Mouse (Mus musculus): Measurements from ENCODE around the gene Mrtfa. TPM values are rescaled to one million over a fixed set of nuclear protein-coding genes. Genes with fewer than 3 reads are reported as not detected.

Gene Mrtfa
- polyA plus RNA-seq (2014; fragmentation: Nextera tagmentation; extraction: Ambion mirVana), result 22.3 and 23.0 TPM in 2 replicates

DNA sequence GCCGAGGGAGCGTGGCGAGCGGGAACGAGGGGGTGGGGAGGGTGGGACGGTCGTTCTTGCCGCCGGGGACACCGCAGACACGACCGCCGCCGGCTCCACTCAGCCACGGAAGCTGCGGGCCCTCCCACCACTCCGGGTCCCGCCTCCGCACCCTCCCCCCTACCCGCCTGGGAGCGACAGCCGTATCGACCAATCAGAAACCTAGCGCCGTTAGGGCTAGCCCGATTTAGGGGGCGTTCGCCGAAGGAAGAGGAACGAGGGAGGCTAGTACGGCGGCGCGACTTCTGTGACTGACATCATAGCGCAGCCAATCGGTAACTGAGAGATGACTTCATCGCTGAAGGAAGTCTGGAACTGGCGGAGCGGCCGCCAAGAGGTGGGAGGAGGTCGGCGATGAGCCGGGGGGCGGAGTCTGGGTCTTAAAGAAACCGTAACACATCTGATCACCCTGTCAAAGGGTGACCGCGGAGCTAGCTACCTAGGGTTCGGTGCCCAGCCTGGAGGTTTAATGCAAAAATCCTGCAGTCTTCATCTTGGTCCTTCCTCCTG lies at the start of gene Mrtfa:
Gene Mrtfa, minus strand, starts transcription at position 128 of the 549 bp plus-strand sequence.
- Histone ChIP-seq H3K4me1 (ENCODE audit: control insufficient read depth, insufficient read depth, low read length) (0 out of 2 replicates have a peak, but pooled peaks cover 3% of the 10 kb centered on the region), H3K9me3 (ENCODE audit: control insufficient read depth, low read length) (no peaks in the 10 kb centered on the region), H3K9ac (ENCODE audit: low read length) (peak within 1 kb of the TSS; percentile 82), H3K36me3 (ENCODE audit: control insufficient read depth, insufficient read depth, low read length) (no peaks in the 10 kb centered on the region), H3K4me3 (ENCODE audit: low read depth, low read length) (peak within 1 kb of the TSS; percentile 81), H3K27me3 (ENCODE audit: control insufficient read depth, insufficient read depth, low read length) (no peaks in the 10 kb centered on the region), H3K27ac (replicated peaks; ENCODE audit: low read depth, low read length) (peak within 1 kb of the TSS; percentile 47; the same call in 1 of the 2 replicates), H3K4me2 (ENCODE audit: low read depth, severe bottlenecking) (peak within 1 kb of the TSS; percentile 93)
- WGBS, result under 1% methylated on average over 48 of the region's 48 CpGs
- DNase-seq (ENCODE audit: low spot score), result peak; percentile 100
- peak; percentile 99 for ATAC-seq (ENCODE audit: insufficient number of reproducible peaks, low FRiP score, low TSS enrichment, low read depth)

DNA sequence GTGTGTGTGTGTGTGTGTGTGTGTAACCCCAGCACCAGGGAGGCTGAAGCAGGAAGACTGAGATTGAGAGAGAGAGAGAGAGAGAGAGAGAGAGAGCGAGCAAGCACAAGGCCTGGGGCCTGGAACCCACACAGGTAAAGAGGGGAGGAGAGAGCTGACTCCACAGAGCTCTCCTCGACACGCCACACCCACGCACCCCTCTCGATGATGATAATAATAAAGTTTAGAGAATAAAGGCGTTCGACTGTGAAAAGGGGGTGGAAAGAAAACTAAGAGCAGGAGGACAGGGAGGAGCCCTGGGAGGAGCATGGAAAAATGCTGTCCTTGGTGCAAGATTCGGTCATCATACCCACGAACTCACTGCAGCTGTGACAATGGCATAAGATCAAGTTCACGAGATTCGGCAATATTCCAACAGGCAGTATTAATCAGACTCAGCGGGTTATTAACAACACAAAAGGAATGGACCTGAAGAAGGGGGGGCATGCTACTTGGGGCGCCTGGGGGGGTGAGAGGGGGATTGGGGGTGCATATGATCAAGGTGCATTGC lies 49.3 kb upstream of the Mrtfa start:
- no peaks in the 10 kb centered on the region for H3K36me3 ChIP-seq (ENCODE audit: control insufficient read depth, insufficient read depth, low read length)
- ATAC-seq (ENCODE audit: insufficient number of reproducible peaks, low FRiP score, low TSS enrichment, low read depth) (no peak), DNase-seq (ENCODE audit: low spot score) (no peak)
- H3K27me3 ChIP-seq (ENCODE audit: control insufficient read depth, insufficient read depth, low read length), result peaks cover 6% of the 10 kb centered on the region; the same call in 1 of the 2 replicates
- 0 out of 2 replicates have a peak, but pooled peaks cover 2% of the 10 kb centered on the region for H3K4me1 ChIP-seq (ENCODE audit: control insufficient read depth, insufficient read depth, low read length)
- H3K4me3 ChIP-seq (ENCODE audit: low read depth, low read length), result no peak overlapping the region
- WGBS, result 79% methylated on average over 13 of the region's 13 CpGs
- H3K4me2 ChIP-seq (ENCODE audit: low read depth, severe bottlenecking), result no peak overlapping the region
- H3K9me3 ChIP-seq (ENCODE audit: control insufficient read depth, low read length), result no peaks in the 10 kb centered on the region
- no peak overlapping the region for H3K27ac ChIP-seq (replicated peaks; ENCODE audit: low read depth, low read length)
- no peak overlapping the region for H3K9ac ChIP-seq (ENCODE audit: low read length)

DNA sequence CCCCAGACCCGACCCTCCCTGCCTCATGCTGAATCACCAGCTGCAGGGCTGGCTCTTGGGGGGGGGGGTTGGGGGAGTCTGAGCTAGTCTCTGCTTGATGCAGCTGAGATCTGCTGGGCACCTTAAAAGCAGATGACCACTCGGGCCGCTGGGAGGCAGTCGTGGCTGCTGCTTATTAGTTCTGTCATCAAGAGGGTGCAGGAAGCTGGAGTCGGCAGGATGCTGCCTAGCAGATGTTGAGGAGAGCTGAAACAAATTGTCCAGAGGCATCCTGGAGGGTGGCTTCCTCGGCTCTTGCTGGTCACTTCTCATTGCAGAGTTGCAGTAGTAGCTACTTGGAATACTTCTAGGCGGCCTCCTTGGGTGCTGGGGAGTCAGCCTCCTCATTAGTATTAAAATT lies 48.7 kb upstream of the Mrtfa start:
- Histone ChIP-seq H3K27me3 (ENCODE audit: control insufficient read depth, insufficient read depth, low read length) (peaks cover 6% of the 10 kb centered on the region; the same call in 1 of the 2 replicates), H3K9me3 (ENCODE audit: control insufficient read depth, low read length) (no peaks in the 10 kb centered on the region)

DNA sequence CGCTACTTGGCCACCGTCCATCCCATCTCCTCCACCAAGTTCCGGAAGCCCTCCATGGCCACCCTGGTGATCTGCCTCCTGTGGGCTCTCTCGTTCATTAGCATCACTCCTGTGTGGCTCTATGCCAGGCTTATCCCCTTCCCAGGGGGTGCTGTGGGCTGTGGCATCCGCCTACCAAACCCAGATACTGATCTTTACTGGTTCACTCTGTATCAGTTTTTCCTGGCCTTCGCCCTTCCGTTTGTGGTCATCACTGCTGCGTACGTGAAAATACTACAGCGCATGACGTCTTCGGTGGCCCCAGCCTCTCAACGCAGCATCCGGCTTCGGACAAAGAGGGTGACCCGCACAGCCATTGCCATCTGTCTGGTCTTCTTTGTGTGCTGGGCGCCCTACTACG lies 46.9 kb upstream of the Mrtfa start:
- Histone ChIP-seq H3K4me1 (ENCODE audit: control insufficient read depth, insufficient read depth, low read length) (0 out of 2 replicates have a peak, but pooled peaks cover 2% of the 10 kb centered on the region), H3K9me3 (ENCODE audit: control insufficient read depth, low read length) (no peaks in the 10 kb centered on the region), H3K27me3 (ENCODE audit: control insufficient read depth, insufficient read depth, low read length) (peaks cover 6% of the 10 kb centered on the region; the same call in 1 of the 2 replicates), H3K4me3 (ENCODE audit: low read depth, low read length) (no peak overlapping the region), H3K9ac (ENCODE audit: low read length) (no peak overlapping the region), H3K4me2 (ENCODE audit: low read depth, severe bottlenecking) (no peak overlapping the region), H3K36me3 (ENCODE audit: control insufficient read depth, insufficient read depth, low read length) (no peaks in the 10 kb centered on the region), H3K27ac (replicated peaks; ENCODE audit: low read depth, low read length) (no peak overlapping the region)
- 95% methylated on average over 18 of the region's 18 CpGs for WGBS
- DNase-seq (ENCODE audit: low spot score) (no peak), ATAC-seq (ENCODE audit: insufficient number of reproducible peaks, low FRiP score, low TSS enrichment, low read depth) (no peak)

More for the DNA sequence above, 48.7 kb upstream of the Mrtfa start:
- 0 out of 2 replicates have a peak, but pooled peaks cover 2% of the 10 kb centered on the region for H3K4me1 ChIP-seq (ENCODE audit: control insufficient read depth, insufficient read depth, low read length)
- 16% methylated on average over 7 of the region's 7 CpGs for WGBS
- DNase-seq (ENCODE audit: low spot score) (peak; percentile 68), ATAC-seq (ENCODE audit: insufficient number of reproducible peaks, low FRiP score, low TSS enrichment, low read depth) (no peak)
- H3K4me2 ChIP-seq (ENCODE audit: low read depth, severe bottlenecking), result no peak overlapping the region
- H3K36me3 ChIP-seq (ENCODE audit: control insufficient read depth, insufficient read depth, low read length), result no peaks in the 10 kb centered on the region
- H3K27ac ChIP-seq (replicated peaks; ENCODE audit: low read depth, low read length), result no peak overlapping the region
- H3K9ac ChIP-seq (ENCODE audit: low read length), result no peak overlapping the region
- no peak overlapping the region for H3K4me3 ChIP-seq (ENCODE audit: low read depth, low read length)

DNA sequence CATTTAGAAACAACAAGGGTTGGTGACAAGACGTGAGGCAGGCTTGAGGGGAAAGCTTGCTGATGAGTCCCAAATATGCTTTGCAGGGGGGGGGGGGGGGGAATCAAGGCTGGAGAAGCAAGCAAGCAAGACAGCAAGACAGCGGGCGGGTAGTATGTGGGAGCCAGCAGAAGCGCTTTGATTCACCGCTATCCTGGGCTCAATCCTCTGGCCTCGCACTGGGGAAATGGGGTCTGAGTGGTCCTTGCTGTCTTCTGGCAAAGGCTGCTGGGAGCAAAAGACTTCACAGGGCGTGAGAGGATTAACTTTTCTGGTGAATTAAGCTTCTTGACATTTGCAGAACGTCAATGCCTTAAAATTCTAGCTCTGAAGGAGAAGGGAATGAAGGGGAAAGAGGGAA lies 45.5 kb upstream of the Mrtfa start:
- Histone ChIP-seq H3K27ac (replicated peaks; ENCODE audit: low read depth, low read length) (no peak overlapping the region), H3K4me3 (ENCODE audit: low read depth, low read length) (peak overlapping the region; percentile 33; the same call in 1 of the 2 replicates), H3K4me2 (ENCODE audit: low read depth, severe bottlenecking) (peak overlapping the region; percentile 69), H3K36me3 (ENCODE audit: control insufficient read depth, insufficient read depth, low read length) (no peaks in the 10 kb centered on the region), H3K27me3 (ENCODE audit: control insufficient read depth, insufficient read depth, low read length) (peaks cover 6% of the 10 kb centered on the region; the same call in 1 of the 2 replicates), H3K9me3 (ENCODE audit: control insufficient read depth, low read length) (no peaks in the 10 kb centered on the region), H3K4me1 (ENCODE audit: control insufficient read depth, insufficient read depth, low read length) (0 out of 2 replicates have a peak, but pooled peaks cover 2% of the 10 kb centered on the region), H3K9ac (ENCODE audit: low read length) (no peak overlapping the region)
- no peak for DNase-seq (ENCODE audit: low spot score)
- WGBS, result 8% methylated on average over 8 of the region's 8 CpGs
- ATAC-seq (ENCODE audit: insufficient number of reproducible peaks, low FRiP score, low TSS enrichment, low read depth), result no peak

DNA sequence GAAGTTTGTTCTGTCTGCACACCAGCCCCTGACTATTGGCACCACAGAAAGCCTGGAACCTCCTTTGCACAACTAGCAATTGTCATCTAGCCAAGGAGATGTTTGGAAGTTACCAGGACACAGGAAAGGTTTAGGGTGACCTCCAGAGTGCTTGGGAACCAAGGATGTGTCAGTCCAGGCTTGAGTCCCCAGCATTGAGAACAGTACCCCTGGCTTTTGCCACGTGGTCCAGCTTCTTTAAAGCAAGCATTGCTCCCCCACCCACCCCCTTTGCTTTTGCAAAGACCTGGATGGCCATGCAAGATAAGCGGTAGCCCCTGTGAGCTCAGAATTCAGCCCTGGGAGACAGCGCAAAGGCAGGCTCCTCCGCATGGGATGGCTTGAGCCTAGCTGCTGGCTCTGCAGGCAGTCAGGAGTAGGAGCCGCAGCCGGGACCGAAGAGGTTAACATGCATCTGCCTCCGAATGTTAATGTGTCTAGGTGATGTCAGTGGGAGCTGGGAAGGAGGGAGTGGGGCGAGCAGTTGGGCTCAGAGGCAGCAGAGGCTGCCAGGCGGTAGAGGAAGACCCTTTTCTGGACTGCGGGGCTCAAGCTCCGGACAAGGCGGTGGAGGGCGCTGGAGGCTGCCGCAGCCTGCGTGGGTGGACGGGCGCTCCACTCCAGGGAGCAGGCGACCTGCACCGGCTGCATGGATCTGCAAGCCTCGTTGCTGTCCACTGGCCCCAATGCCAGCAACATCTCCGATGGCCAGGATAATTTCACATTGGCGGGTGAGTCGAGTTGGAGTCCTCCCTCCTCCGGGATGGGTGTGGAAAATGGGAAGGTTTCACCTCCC lies 44.7 kb upstream of the Mrtfa start, which contains the start of gene Mchr1:
Gene Mchr1, plus strand, starts transcription at position 414 of the 835 bp plus-strand sequence.
- 0% methylated on average over 25 of the region's 25 CpGs for WGBS
- ATAC-seq (ENCODE audit: insufficient number of reproducible peaks, low FRiP score, low TSS enrichment, low read depth), result peak; percentile 54; the same call in 1 of the 2 replicates
- H3K9ac ChIP-seq (ENCODE audit: low read length), result peak within 1 kb of the TSS; percentile 36; the same call in 1 of the 2 replicates

DNA sequence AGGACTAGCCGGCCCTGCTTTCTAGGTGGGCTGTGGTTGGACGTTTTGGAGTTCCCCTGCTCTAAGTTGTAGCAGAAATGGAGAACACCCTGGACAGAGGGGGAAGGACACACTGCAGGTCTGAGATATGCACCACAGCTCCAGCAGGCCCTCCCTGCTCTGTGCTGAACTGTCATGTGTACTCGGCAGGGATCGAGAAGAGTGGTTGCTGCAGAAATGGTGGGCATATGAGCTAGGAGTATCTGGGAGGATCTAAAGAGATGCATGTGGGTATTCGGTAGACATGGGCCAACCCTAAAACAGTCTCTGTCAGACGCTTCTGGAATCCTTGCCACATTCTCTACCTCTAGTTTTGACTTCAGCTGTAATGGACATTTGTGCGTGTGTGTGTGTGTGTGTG lies 40.8 kb upstream of the Mrtfa start:
- Histone ChIP-seq H3K9me3 (ENCODE audit: control insufficient read depth, low read length) (no peaks in the 10 kb centered on the region), H3K4me1 (ENCODE audit: control insufficient read depth, insufficient read depth, low read length) (0 out of 2 replicates have a peak, but pooled peaks cover 2% of the 10 kb centered on the region), H3K4me3 (ENCODE audit: low read depth, low read length) (no peak overlapping the region), H3K36me3 (ENCODE audit: control insufficient read depth, insufficient read depth, low read length) (no peaks in the 10 kb centered on the region), H3K4me2 (ENCODE audit: low read depth, severe bottlenecking) (no peak overlapping the region), H3K27me3 (ENCODE audit: control insufficient read depth, insufficient read depth, low read length) (peaks cover 4% of the 10 kb centered on the region; the same call in 1 of the 2 replicates), H3K9ac (ENCODE audit: low read length) (no peak overlapping the region), H3K27ac (replicated peaks; ENCODE audit: low read depth, low read length) (no peak overlapping the region)
- ATAC-seq (ENCODE audit: insufficient number of reproducible peaks, low FRiP score, low TSS enrichment, low read depth) (no peak), DNase-seq (ENCODE audit: low spot score) (no peak)
- WGBS, result 82% methylated on average over 7 of the region's 7 CpGs

More for the DNA sequence above, 44.7 kb upstream of the Mrtfa start, which contains the start of gene Mchr1:
- H3K27ac ChIP-seq (replicated peaks; ENCODE audit: low read depth, low read length), result no peak within 1 kb of the TSS
- H3K9me3 ChIP-seq (ENCODE audit: control insufficient read depth, low read length), result no peaks in the 10 kb centered on the region
- no peaks in the 10 kb centered on the region for H3K36me3 ChIP-seq (ENCODE audit: control insufficient read depth, insufficient read depth, low read length)
- peak; percentile 73 for DNase-seq (ENCODE audit: low spot score)
- H3K27me3 ChIP-seq (ENCODE audit: control insufficient read depth, insufficient read depth, low read length), result peaks cover 6% of the 10 kb centered on the region; the same call in 1 of the 2 replicates
- H3K4me3 ChIP-seq (ENCODE audit: low read depth, low read length), result peak within 1 kb of the TSS; percentile 33
- H3K4me1 ChIP-seq (ENCODE audit: control insufficient read depth, insufficient read depth, low read length), result 0 out of 2 replicates have a peak, but pooled peaks cover 2% of the 10 kb centered on the region
- H3K4me2 ChIP-seq (ENCODE audit: low read depth, severe bottlenecking), result peak within 1 kb of the TSS; percentile 69

DNA sequence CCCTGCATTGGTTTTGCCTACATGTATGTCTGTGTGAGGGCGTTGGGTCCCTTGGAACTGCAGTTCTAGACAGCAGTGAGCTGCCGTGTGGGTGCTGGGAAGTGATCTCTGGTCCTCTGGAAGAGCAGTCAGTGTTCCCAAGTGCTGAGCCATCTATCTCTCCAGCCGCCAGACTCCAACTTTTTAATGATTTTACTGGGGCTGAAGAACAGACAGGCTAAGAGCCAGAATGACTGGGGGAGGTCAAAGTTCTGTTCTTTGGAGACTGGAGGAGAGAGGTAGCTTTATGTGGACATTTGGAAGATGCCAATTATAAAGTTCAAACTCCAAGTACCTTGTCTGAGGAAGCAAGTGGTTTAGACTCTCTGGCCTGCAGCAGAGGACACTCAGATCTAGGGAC lies 39.2 kb upstream of the Mrtfa start:
- WGBS, result 65% methylated on average over 3 of the region's 3 CpGs
- Histone ChIP-seq H3K4me3 (ENCODE audit: low read depth, low read length) (no peak overlapping the region), H3K36me3 (ENCODE audit: control insufficient read depth, insufficient read depth, low read length) (no peaks in the 10 kb centered on the region), H3K27me3 (ENCODE audit: control insufficient read depth, insufficient read depth, low read length) (no peaks in the 10 kb centered on the region), H3K4me1 (ENCODE audit: control insufficient read depth, insufficient read depth, low read length) (no peaks in the 10 kb centered on the region), H3K27ac (replicated peaks; ENCODE audit: low read depth, low read length) (no peak overlapping the region), H3K4me2 (ENCODE audit: low read depth, severe bottlenecking) (no peak overlapping the region), H3K9me3 (ENCODE audit: control insufficient read depth, low read length) (no peaks in the 10 kb centered on the region), H3K9ac (ENCODE audit: low read length) (no peak overlapping the region)
- no peak for DNase-seq (ENCODE audit: low spot score)
- no peak for ATAC-seq (ENCODE audit: insufficient number of reproducible peaks, low FRiP score, low TSS enrichment, low read depth)

Data from limb, embryonic 11.5 days (tissue).